In genomic region chr12:80598756-80599155, GRCm38 (mm10) we compare ENCODE assay signal across 9 mouse cellular contexts. TPM values are rescaled to one million over a fixed set of nuclear protein-coding genes. Genes with fewer than 3 reads are reported as not detected.
DNase-seq lines count a peak whose midpoint lies in the region; ATAC-seq and TF ChIP-seq lines count a peak whose summit lies in the region.
"Had no signal": no experiment of that assay in that cellular context is flagged by ENCODE, and none has a peak within 500 bp of the region (broad histone marks: within the 10 kb centered on the region; RNA-seq: fewer than 3 reads in every experiment).

No protein-coding gene starts in this region.

- 48% methylated on average over 6 of the region's 6 CpGs for WGBS in liver, embryonic 16.5 days (ENCODE audit: insufficient replicate concordance)
- WGBS in heart, adult 2 months, result 39% methylated on average over 6 of the region's 6 CpGs
- WGBS in midbrain, embryonic 13.5 days, result 44% methylated on average over 6 of the region's 6 CpGs

- H3K27me3 ChIP-seq in liver, embryonic 16.5 days (ENCODE audit: control insufficient read depth, insufficient read depth, low read depth, low read length), result no peaks in the 10 kb centered on the region
- no peaks in the 10 kb centered on the region for H3K27me3 ChIP-seq in heart, adult 2 months (ENCODE audit: control insufficient read depth, insufficient read depth, low read length)
- no peaks in the 10 kb centered on the region for H3K27me3 ChIP-seq in midbrain, embryonic 13.5 days
- H3K27me3 ChIP-seq: midbrain, embryonic 12.5 days had no signal

- intact Hi-C loops in heart, adult 2 months (cut with DNase I), result no loop called here

- H3K9me3 ChIP-seq in liver, embryonic 16.5 days (replicated peaks; ENCODE audit: control insufficient read depth, low read length), result no peaks in the 10 kb centered on the region
- no peaks in the 10 kb centered on the region for H3K9me3 ChIP-seq in midbrain, embryonic 13.5 days
- H3K9me3 ChIP-seq: midbrain, embryonic 12.5 days had no signal

- H3K9ac ChIP-seq in liver, embryonic 16.5 days (ENCODE audit: low read depth, low read length), result no peak overlapping the region
- H3K9ac ChIP-seq in heart, adult 2 months (ENCODE audit: low read depth, low read length), result no peak overlapping the region
- H3K9ac ChIP-seq in midbrain, embryonic 13.5 days (replicated peaks), result no peak overlapping the region
- H3K9ac ChIP-seq: midbrain, embryonic 12.5 days had no signal

- no peak overlapping the region for H3K4me2 ChIP-seq in liver, embryonic 16.5 days (ENCODE audit: low read depth, low read length)
- H3K4me2 ChIP-seq in midbrain, embryonic 13.5 days (replicated peaks), result no peak overlapping the region
- H3K4me2 ChIP-seq: midbrain, embryonic 12.5 days had no signal

- H3K36me3 ChIP-seq in liver, embryonic 16.5 days (ENCODE audit: control insufficient read depth, insufficient read depth), result no peaks in the 10 kb centered on the region
- no peaks in the 10 kb centered on the region for H3K36me3 ChIP-seq in heart, adult 2 months (ENCODE audit: control insufficient read depth, insufficient read depth, low read length)
- peaks cover 54% of the 10 kb centered on the region for H3K36me3 ChIP-seq in midbrain, embryonic 13.5 days

- H3K4me1 ChIP-seq in liver, embryonic 16.5 days (ENCODE audit: control insufficient read depth, low read depth, low read length), result peaks cover 5% of the 10 kb centered on the region
- H3K4me1 ChIP-seq in heart, adult 2 months (ENCODE audit: control insufficient read depth, insufficient read depth, low read length), result peaks cover 4% of the 10 kb centered on the region
- H3K4me1 ChIP-seq in midbrain, embryonic 13.5 days (replicated peaks), result no peaks in the 10 kb centered on the region

- TF ChIP-seq EP300 in heart, adult 2 months (IDR thresholded peaks at IDR 0.05; ENCODE audit: insufficient read depth, low read depth, low read length), result no peak

- peak; percentile 46; the same call in 1 of the 2 replicates for ATAC-seq in liver, embryonic 16.5 days (ENCODE audit: low read depth)
- 0 out of 2 replicates have a peak, but pooled peaks have one; percentile 27 for ATAC-seq in midbrain, embryonic 13.5 days
- no peak for ATAC-seq in megakaryocyte-erythroid progenitor cell, adult 5-6 weeks (replicated peaks; ENCODE audit: low FRiP score, low TSS enrichment, poor library complexity, severe bottlenecking)

- H3K4me3 ChIP-seq in liver, embryonic 16.5 days (ENCODE audit: low read depth, low read length), result no peak overlapping the region
- H3K4me3 ChIP-seq in heart, adult 2 months, result no peak overlapping the region
- H3K4me3 ChIP-seq in midbrain, embryonic 13.5 days (replicated peaks), result no peak overlapping the region
- H3K4me3 ChIP-seq: midbrain, embryonic 12.5 days had no signal

- TF ChIP-seq POLR2A in heart, adult 2 months (IDR thresholded peaks at IDR 0.05; ENCODE audit: insufficient read depth, low read depth, low read length), result no peak

- TF ChIP-seq CTCF in heart, adult 2 months (IDR thresholded peaks at IDR 0.05), result peak; percentile 43

- no peak overlapping the region for H3K27ac ChIP-seq in liver, embryonic 16.5 days (ENCODE audit: low read length)
- H3K27ac ChIP-seq in heart, adult 2 months, result peak overlapping the region; percentile 49
- H3K27ac ChIP-seq in midbrain, embryonic 13.5 days, result peak overlapping the region; percentile 40
- H3K27ac ChIP-seq: midbrain, embryonic 12.5 days had no signal

- H3K79me2 ChIP-seq in heart, adult 2 months (replicated peaks; ENCODE audit: control insufficient read depth, insufficient read depth, low read length), result no peaks in the 10 kb centered on the region

- no peak for DNase-seq in liver
- peak; percentile 20 for DNase-seq in cerebellum, adult 8-10 months
- DNase-seq in heart, adult 2 months, result peak; percentile 67
- DNase-seq in kidney, postnatal 36 days, result peak; percentile 3 to 17
- DNase-seq in retina, postnatal 1 day, result no peak

RNA-seq across cellular contexts. Expression of gene Slc39a9, which starts 44.9 kb away (rescaled TPM):
- 12.4 and 14.6 TPM in 2 replicates for polyA plus RNA-seq in liver, embryonic 16.5 days (2015; fragmentation: Nextera tagmentation; extraction: Ambion mirVana)
- 10 to 100 TPM; 15.6 to 17.4 TPM for total RNA-seq in heart, adult 2 months (2021)
- polyA plus RNA-seq in heart, adult 2 months (2012; rRNA removed), result 18.1 and 24.7 TPM in 2 replicates
- polyA plus RNA-seq in midbrain, embryonic 13.5 days (2015; fragmentation: Nextera tagmentation; extraction: Ambion mirVana), result 26.1 and 27.5 TPM in 2 replicates
- 19.6 and 28.4 TPM in 2 replicates for total RNA-seq in megakaryocyte-erythroid progenitor cell, adult 5-6 weeks (2014; fragmentation: Nextera tagmentation)
- total RNA-seq in megakaryocyte-erythroid progenitor cell, adult 5-6 weeks (2017), result 12.7 and 17.5 TPM in 2 replicates

RNA-seq across cellular contexts. Expression of gene Erh, which starts 45.4 kb away (rescaled TPM):
- 88.5 and 101 TPM in 2 replicates for polyA plus RNA-seq in liver, embryonic 16.5 days (2015; fragmentation: Nextera tagmentation; extraction: Ambion mirVana)
- total RNA-seq in heart, adult 2 months (2021), result 10 to 100 TPM; 17.9 to 23.8 TPM
- 22.4 and 29.5 TPM in 2 replicates for polyA plus RNA-seq in heart, adult 2 months (2012; rRNA removed)
- 367 and 391 TPM in 2 replicates for polyA plus RNA-seq in midbrain, embryonic 13.5 days (2015; fragmentation: Nextera tagmentation; extraction: Ambion mirVana)
- total RNA-seq in megakaryocyte-erythroid progenitor cell, adult 5-6 weeks (2014; fragmentation: Nextera tagmentation), result 140 and 158 TPM in 2 replicates
- 103 and 142 TPM in 2 replicates for total RNA-seq in megakaryocyte-erythroid progenitor cell, adult 5-6 weeks (2017)

Comparison
In these comparisons a context has a peak if more than half of its experiments do, and no peak if none do; other contexts are left out.
1. DNase-seq: peak in cerebellum, adult 8-10 months (single experiment), heart, adult 2 months (2 of 2) and kidney, postnatal 36 days (2 of 2); none in liver (single experiment) and retina, postnatal 1 day (single experiment).